Mouse (Mus musculus) kidney, adult 2 months (tissue): ENCODE data around the gene Col6a2. TPM values are rescaled to one million over a fixed set of nuclear protein-coding genes. Genes with fewer than 3 reads are reported as not detected.
A peak's percentile ranks its signal among the peaks of the same experiment; 100 is the strongest.

Experiments used
- DNase-seq: peaks from one replicate; pipeline ENCODE4 v3.0.0; 2021
- H3K27ac ChIP-seq: fragments of 200-500 bp; 2 replicates; pipeline ENCODE4 v1.5.1; 2012; ENCODE audit warnings: low read depth, low read length, control low read depth, inconsistent platforms; ENCODE audit not compliant: insufficient read depth
- H3K27me3 ChIP-seq: fragments of 200-500 bp; replicated peaks from 2 replicates; pipeline ENCODE4 v1.6.1; 2012; ENCODE audit warnings: mild to moderate bottlenecking, moderate library complexity, low read length, inconsistent platforms; ENCODE audit not compliant: control insufficient read depth, insufficient read depth
- H3K36me3 ChIP-seq: fragments of 200-500 bp; 2 replicates; pipeline ENCODE4 v1.6.1; 2012; ENCODE audit warnings: mild to moderate bottlenecking, moderate library complexity, low read length, inconsistent platforms; ENCODE audit not compliant: control insufficient read depth, insufficient read depth
- H3K4me1 ChIP-seq: fragments of 200-500 bp; 2 replicates; pipeline ENCODE4 v1.6.1; 2011; ENCODE audit warnings: low read length; ENCODE audit not compliant: control insufficient read depth, insufficient read depth
- H3K4me3 ChIP-seq: fragments of 200-500 bp; 2 replicates; pipeline ENCODE4 v1.5.1; 2011; ENCODE audit warnings: mild to moderate bottlenecking, low read depth, low read length, control low read depth; ENCODE audit not compliant: insufficient read depth
- CTCF ChIP-seq: fragments of 200-500 bp; conservative IDR thresholded peaks from 2 replicates; pipeline ENCODE4 v1.5.1; 2011; ENCODE audit warnings: low read depth, mild to moderate bottlenecking, control low read depth, low read length, moderate library complexity, mixed read lengths; ENCODE audit not compliant: insufficient read depth, insufficient read length
- POLR2A ChIP-seq: fragments of 200-500 bp; IDR thresholded peaks from one replicate; pipeline ENCODE4 v1.6.1; 2011; ENCODE audit warnings: low read depth, low read length, control low read depth
- WGBS: fragments of 180-500 bp; shearing (Covaris S2); methylation state at CpG from one replicate; pipeline ENCODE4 v1.1.7; 2018; 5-methylcytosine and 5-hydroxymethylcytosine counted together
- polyA plus RNA-seq: library from polyadenylated mRNA; depleted of rRNA; stranded (reverse); fragments of >200 nt; gene quantifications from 2 replicates; pipeline ENCODE4 v1.2.3, GENCODE M21; 2012

Col6a2 gene
- polyA plus RNA-seq, 1 experiment, result 23.4 TPM

- H3K4me1 ChIP-seq, result no peaks in the 10 kb centered on the region
- no peaks in the 10 kb centered on the region for H3K27me3 ChIP-seq
- H3K4me3 ChIP-seq, result no peak overlapping the region
- no peaks in the 10 kb centered on the region for H3K36me3 ChIP-seq
- TF ChIP-seq POLR2A (no peak), CTCF (no peak)
- DNase-seq, result no peak
- 76% methylated on average over 4 of the region's 4 CpGs for WGBS
- H3K27ac ChIP-seq, result no peak overlapping the region
These were observed 1.0 kb downstream of the Col6a2 start for GRCm38 (mm10) chr10:76622411-76622810.

- Histone ChIP-seq H3K4me1 (no peaks in the 10 kb centered on the region), H3K27me3 (no peaks in the 10 kb centered on the region), H3K27ac (no peak overlapping the region), H3K4me3 (no peak overlapping the region), H3K36me3 (no peaks in the 10 kb centered on the region)
- DNase-seq, result no peak
- 79% methylated on average over 7 of the region's 7 CpGs for WGBS
- TF ChIP-seq POLR2A (no peak), CTCF (no peak)
These were observed 11.0 kb downstream of the Col6a2 start for GRCm38 (mm10) chr10:76612473-76612872.

GRCm38 (mm10) chr10:76602690-76603089 lies 20.7 kb downstream of the Col6a2 start:
- H3K27me3 ChIP-seq, result no peaks in the 10 kb centered on the region
- H3K4me1 ChIP-seq, result no peaks in the 10 kb centered on the region
- no peaks in the 10 kb centered on the region for H3K36me3 ChIP-seq
- no peak for TF ChIP-seq POLR2A
- TF ChIP-seq CTCF, result no peak
- H3K4me3 ChIP-seq, result no peak overlapping the region
- DNase-seq, result no peak
- H3K27ac ChIP-seq, result no peak overlapping the region
- 65% methylated on average over 3 of the region's 3 CpGs for WGBS

GRCm38 (mm10) chr10:76596338-76596737 lies 27.1 kb downstream of the Col6a2 start:
- no peak for DNase-seq
- no peak overlapping the region for H3K27ac ChIP-seq
- H3K4me1 ChIP-seq, result no peaks in the 10 kb centered on the region
- 92% methylated on average over 31 of the region's 31 CpGs for WGBS
- no peak overlapping the region for H3K4me3 ChIP-seq
- H3K36me3 ChIP-seq, result no peaks in the 10 kb centered on the region
- H3K27me3 ChIP-seq, result no peaks in the 10 kb centered on the region
- TF ChIP-seq CTCF (no peak), POLR2A (no peak)

GRCm38 (mm10) chr10:76590197-76590596 lies 33.2 kb downstream of the Col6a2 start:
- Histone ChIP-seq H3K36me3 (no peaks in the 10 kb centered on the region), H3K27ac (no peak overlapping the region), H3K4me1 (no peaks in the 10 kb centered on the region), H3K4me3 (no peak overlapping the region), H3K27me3 (no peaks in the 10 kb centered on the region)
- WGBS, result 26% methylated on average over 11 of the region's 11 CpGs
- DNase-seq, result no peak
- no peak for TF ChIP-seq POLR2A
- TF ChIP-seq CTCF, result no peak

- H3K36me3 ChIP-seq, result no peaks in the 10 kb centered on the region
- no peaks in the 10 kb centered on the region for H3K27me3 ChIP-seq
- no peak overlapping the region for H3K27ac ChIP-seq
- TF ChIP-seq CTCF (no peak), POLR2A (no peak)
- no peaks in the 10 kb centered on the region for H3K4me1 ChIP-seq
- 41% methylated on average over 1 of the region's 1 CpGs for WGBS
- DNase-seq, result no peak
- H3K4me3 ChIP-seq, result no peak overlapping the region
These were observed 37.2 kb downstream of the Col6a2 start for GRCm38 (mm10) chr10:76586190-76586589.

GRCm38 (mm10) chr10:76584138-76584537 lies 39.3 kb downstream of the Col6a2 start:
- TF ChIP-seq CTCF, result no peak
- TF ChIP-seq POLR2A, result no peak
- H3K27me3 ChIP-seq, result no peaks in the 10 kb centered on the region
- H3K36me3 ChIP-seq, result no peaks in the 10 kb centered on the region
- H3K4me1 ChIP-seq, result no peaks in the 10 kb centered on the region
- 24% methylated on average over 10 of the region's 10 CpGs for WGBS
- no peak overlapping the region for H3K27ac ChIP-seq
- DNase-seq, result no peak
- H3K4me3 ChIP-seq, result no peak overlapping the region

- Histone ChIP-seq H3K4me3 (no peak overlapping the region), H3K27me3 (no peaks in the 10 kb centered on the region), H3K4me1 (peaks cover 4% of the 10 kb centered on the region), H3K36me3 (no peaks in the 10 kb centered on the region), H3K27ac (no peak overlapping the region)
- WGBS, result 70% methylated on average over 7 of the region's 7 CpGs
- peak; percentile 23 for DNase-seq
- no peak for TF ChIP-seq CTCF
- TF ChIP-seq POLR2A, result no peak
These were observed 46.5 kb downstream of the Col6a2 start for GRCm38 (mm10) chr10:76576920-76577319.
